Mouse (Mus musculus): ENCODE measurements at regions not wholly inside any gene's neighbourhood (a gene's known extent, or its start where the extent isn't known, plus 50 kb on each side); places are given as distances from the start of the nearest gene placed in this dataset.

GRCm38 (mm10) chr11:112449632-112450031 is 332.4 kb upstream of the Sox9 start:
- DNase-seq: no peak

DNA sequence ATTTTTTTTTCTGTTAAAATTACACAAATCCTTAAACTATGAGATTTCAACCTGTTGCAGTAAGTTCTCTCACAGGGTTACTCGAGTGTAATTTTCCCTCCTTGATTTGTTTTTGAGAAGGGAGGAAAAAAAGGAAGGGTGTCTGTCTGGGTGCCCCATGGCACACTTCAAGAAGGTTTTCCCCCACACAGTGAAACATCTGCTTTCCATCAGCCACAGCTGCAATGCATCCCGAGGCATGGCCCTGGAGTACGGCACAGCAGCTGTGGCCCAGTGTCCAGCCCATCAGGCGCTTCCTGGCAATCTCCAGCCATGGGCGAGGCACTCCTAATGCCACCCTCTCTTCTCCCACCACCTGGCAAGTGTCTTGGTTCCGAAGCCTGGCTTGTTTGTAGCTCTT is 331.8 kb upstream of the Sox9 start:
- no peak for DNase-seq

DNA sequence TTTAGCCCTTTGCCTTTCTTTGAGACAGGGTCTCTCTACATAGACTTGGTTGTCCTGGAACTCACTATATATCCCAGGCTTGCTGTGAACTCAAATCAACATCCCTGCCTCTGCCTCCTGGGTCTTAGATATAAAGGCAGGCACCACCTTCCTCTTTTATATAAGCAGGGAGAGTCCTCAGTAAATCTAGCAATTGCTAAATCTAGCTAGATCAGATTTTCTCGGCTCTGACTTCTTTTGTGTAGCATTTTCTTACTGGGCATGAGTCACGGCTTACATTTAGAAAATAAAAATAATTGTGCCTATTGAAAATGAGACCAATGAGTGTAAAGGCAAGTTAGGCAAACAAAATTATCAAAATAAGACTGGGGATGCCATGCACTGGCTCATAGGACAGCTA is 323.9 kb upstream of the Sox9 start:
- no peak for DNase-seq

DNA sequence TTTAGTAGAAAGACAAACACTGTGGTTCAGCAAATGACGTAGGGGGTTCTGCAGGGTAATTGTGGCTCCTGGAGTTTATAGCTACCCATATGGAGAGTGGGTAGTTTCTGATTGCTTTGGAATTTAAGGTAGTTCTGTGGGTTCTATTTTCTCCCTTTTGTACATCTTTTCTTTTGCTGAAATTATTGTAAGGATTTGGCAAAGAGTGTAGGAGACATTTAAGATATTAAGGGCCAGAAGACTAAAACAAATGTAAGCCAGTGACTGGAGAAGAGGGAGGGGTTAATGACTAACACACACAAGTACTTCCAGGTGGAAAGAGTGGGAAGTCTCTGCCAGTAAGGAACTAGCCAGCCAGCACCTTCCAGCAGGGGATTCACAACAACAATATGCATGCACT is 318.9 kb upstream of the Sox9 start:
- no peak for DNase-seq

DNA sequence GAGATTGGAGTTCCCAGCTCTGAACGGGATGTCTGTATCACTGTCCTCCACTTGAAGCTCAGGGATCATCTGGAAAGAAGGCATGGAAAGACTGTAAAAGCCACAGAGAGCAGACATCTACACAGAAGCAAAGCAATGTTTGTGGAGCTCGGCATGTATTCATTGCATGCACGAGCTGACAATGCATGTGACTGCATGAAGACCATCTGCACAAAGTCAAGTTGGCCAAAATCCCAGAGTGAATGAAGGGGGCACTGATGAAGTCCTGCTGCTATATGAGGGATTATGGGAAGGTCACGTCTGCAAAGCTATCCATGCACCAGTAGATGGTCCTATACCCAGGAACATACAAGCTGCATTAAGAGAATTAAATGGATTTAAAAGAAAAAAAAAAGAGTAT is 317.6 kb upstream of the Sox9 start:
- DNase-seq: no peak

- DNase-seq: no peak
Measured at GRCm38 (mm10) chr11:112470336-112470735, 311.7 kb upstream of the Sox9 start.

DNA sequence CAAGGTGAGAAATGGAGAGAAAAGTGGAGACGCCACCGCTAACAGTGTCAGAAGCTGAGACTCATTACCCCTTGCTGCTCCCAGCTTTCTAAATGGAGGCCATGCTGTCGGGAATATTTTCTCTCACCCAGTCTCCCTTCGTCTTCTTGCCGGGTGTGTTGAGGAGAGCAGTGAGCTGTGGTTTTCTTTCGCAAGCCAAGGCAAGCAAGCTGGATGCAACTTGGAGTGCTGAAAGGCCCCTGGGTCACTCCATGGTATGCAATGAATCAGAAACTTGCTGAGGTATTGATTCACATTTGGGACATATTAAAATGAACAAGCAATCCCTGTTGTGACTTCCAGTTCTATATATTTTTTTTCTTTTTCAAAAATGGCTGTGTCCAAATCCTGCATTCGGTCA is 308.8 kb upstream of the Sox9 start:
- DNase-seq: no peak

- no peak for DNase-seq
Measured at GRCm38 (mm10) chr11:112473681-112474080, 308.3 kb upstream of the Sox9 start.

DNA sequence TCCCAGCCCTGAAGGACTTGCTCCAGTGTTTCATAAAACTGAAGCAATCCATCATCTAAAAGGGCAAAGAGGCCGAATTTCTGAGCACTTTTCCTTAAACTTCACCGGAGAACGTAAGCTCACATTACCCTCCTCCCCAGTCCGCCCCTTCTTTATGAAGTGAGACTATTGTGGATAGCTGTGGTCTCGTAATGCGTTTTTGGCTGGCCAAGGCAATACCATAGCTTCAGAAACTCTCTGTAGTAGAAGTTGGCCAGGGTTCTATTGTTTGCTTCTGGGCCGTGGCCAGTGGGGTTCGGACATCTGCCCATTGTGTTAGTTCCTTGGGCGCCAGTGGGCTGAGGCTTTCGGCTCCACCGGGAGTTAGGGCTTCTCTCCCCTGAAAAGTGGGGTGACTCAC is 301.7 kb upstream of the Sox9 start:
- DNase-seq: no peak

DNA sequence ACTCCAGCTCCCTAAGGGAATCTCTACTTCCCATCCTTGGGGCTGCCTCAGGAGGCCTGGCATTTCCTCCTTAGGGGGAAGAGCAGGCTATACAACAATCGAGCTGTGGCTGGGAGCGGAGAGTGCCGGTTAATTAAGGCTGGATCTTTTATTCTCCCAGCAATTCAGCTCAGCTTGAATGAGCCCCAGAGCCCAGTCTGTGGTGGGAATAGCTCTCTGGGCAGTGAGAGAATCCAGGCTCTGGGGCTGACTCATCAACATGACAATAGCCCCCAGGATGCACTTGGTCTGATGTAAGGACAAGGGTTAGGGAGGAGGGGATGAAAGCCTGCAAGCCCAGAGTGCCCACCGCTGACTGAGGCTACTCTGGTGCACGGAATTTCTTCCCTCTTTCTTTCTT is 280.2 kb upstream of the Sox9 start:
- no peak for DNase-seq

DNA sequence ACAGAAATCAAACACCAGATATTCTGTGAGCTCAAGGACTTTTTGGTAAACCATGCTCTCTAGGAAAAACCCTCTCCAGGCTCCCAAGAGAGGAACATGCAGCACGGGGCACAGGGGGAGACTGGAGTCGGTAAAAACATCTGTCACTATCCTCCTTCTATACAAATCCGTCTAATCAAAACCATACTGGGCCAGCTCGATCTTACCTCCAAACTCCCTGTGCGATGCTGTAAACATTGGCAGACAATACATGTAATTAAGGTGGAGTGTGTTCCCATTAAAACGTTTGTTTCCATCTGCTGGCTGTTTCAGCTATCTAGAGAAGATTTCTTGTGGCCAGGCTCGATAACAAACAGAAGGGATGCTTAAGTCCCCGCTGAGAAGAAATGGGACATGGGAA is 262.9 kb upstream of the Sox9 start:
- no peak for DNase-seq

GRCm38 (mm10) chr11:112524983-112525382 is 257.0 kb upstream of the Sox9 start:
- no peak for DNase-seq

GRCm38 (mm10) chr11:112542573-112542972 is 239.5 kb upstream of the Sox9 start:
- DNase-seq: no peak

DNA sequence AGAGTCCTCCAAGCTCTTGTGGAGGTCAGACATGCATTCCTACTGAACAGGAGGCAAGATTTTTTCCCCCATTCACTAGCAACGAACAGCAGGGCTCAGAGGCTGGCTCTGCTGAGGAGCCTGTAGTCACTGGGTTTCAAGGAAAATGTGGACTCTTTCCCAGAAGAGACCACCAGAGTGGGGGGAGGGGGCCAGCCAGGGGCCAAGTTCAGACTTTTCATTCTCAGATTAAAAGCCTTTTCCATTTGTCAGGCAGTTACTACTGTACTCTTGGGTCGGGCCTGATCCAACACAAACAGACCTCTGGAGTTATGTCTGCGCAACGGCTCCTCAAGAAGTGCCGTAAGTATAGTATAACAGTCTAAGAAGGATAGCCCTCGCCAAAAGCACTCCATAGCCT is 238.6 kb upstream of the Sox9 start:
- no peak for DNase-seq

- no peak for DNase-seq
Measured at GRCm38 (mm10) chr11:112545231-112546010, 236.6 kb upstream of the Sox9 start.

GRCm38 (mm10) chr11:112546162-112546561 is 235.9 kb upstream of the Sox9 start:
- no peak for DNase-seq

GRCm38 (mm10) chr11:112552838-112553237 is 229.2 kb upstream of the Sox9 start:
- no peak for DNase-seq

GRCm38 (mm10) chr11:112563027-112563426 is 219.0 kb upstream of the Sox9 start:
- no peak for DNase-seq

DNA sequence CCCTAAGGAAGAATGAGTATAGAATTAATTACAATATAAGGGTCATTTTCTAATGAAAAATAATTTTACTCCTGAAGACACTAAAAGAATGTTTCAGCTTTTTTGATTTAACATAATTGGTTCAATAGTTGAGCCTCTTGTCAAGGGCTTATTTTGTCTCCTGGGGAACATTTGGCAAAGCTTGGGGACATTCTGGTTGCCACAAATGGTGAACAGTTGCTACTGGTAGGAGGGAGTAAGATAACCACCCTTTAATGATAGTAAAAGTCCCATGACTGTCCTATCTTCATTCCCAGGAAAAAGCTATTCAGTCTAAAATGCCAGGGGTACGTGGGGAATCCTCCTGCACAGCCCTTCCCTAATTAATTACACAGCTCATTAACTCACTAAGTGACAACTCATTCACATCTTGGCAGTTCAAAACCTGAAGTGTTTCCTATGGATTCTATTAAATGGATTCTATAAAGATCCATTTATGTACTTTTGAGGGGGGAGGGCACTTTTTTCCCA is 217.3 kb upstream of the Sox9 start:
- DNase-seq: no peak

GRCm38 (mm10) chr11:112566071-112566470 is 216.0 kb upstream of the Sox9 start:
- DNase-seq: no peak

DNA sequence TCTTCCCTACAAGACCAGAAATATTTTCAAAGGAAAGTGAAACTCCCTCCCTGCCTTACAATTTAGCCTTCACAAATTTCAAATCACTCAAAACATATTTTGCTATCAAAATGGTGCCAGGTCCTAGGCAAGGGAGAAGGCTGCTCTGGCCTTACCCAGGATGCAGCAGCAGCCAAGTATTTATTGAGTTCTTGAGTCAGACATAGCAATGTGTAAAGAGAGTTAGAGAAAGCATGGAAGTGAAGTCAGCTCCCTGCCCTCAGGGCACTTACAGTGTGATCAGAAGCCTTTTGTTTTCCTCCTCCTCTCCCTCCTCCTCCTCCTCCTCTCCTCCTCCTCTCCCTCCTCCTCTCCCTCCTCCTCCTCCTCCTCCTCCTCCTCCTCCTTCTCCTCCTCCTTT is 194.6 kb upstream of the Sox9 start:
- no peak for DNase-seq

- DNase-seq: no peak
Measured at GRCm38 (mm10) chr11:112588088-112588487, 193.9 kb upstream of the Sox9 start.

- no peak for DNase-seq
Measured at GRCm38 (mm10) chr11:112590214-112590613, 191.8 kb upstream of the Sox9 start.

DNA sequence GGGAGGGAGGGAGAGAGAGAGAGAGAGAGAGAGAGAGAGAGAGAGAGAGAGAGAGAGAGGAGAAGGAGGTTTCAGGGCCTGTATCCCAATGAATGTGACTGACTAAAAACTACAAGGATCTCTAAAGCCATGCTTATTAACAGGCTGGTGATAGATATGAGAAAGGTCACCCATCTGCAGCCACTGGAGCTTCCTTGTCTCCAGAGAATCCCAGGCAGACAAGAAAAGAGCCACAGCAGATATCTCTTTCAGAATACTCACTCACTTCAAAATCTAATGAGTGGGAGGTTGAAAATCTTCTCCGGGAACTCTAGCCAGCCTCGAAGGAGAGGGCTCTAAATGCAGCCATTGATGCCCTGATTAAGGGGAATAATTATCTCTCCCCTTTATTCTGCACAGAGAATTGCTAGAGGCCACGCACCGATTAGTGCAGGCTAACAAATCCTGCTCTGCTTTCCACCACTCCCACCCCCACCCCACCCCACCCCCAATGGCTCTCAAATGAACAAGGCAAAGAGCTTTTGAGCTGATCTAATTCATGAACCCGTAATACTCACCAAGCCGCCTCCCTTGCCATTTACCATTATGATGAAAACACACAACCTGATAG is 189.5 kb upstream of the Sox9 start:
- no peak for DNase-seq

Data from gastrocnemius, postnatal 25 days (tissue).